Mouse (Mus musculus): ENCODE measurements around the gene BC052040. TPM values are rescaled to one million over a fixed set of nuclear protein-coding genes. Genes with fewer than 3 reads are reported as not detected.

The BC052040 gene
- polyA plus RNA-seq, 1 experiment, result 4.5 TPM

- H3ac ChIP-seq (ENCODE audit: control insufficient read depth, insufficient read length, low read depth), result no peak overlapping the region
- H3K79me3 ChIP-seq (ENCODE audit: low read depth), result no peaks in the 10 kb centered on the region
- H3K36me3 ChIP-seq (ENCODE audit: control insufficient read depth, insufficient read depth), result no peaks in the 10 kb centered on the region
- no peak overlapping the region for H3K4me3 ChIP-seq (ENCODE audit: insufficient read depth, poor library complexity, severe bottlenecking)
- TF ChIP-seq MYOG (IDR thresholded peaks at IDR 0.05; ENCODE audit: control insufficient read depth, extremely low read depth, insufficient read length) (no peak), MYOD1 (IDR thresholded peaks at IDR 0.05; ENCODE audit: control insufficient read depth, insufficient read length, low read depth) (no peak), FOSL1 (IDR thresholded peaks at IDR 0.05; ENCODE audit: insufficient read depth, low read length, poor library complexity, severe bottlenecking) (no peak), USF1 (IDR thresholded peaks at IDR 0.05; ENCODE audit: low read depth) (no peak)
- H3K27me3 ChIP-seq (ENCODE audit: control insufficient read depth, insufficient read depth, insufficient read length), result no peaks in the 10 kb centered on the region
- no peaks in the 10 kb centered on the region for H3K79me2 ChIP-seq (ENCODE audit: control insufficient read depth, insufficient read depth)
These were observed 226.9 kb downstream of the BC052040 start for GRCm38 (mm10) chr2:115808376-115808775.

GRCm38 (mm10) chr2:115813316-115813715, 231.8 kb downstream of the BC052040 start:
- no peak overlapping the region for H3ac ChIP-seq (ENCODE audit: control insufficient read depth, insufficient read length, low read depth)
- no peak overlapping the region for H3K4me3 ChIP-seq (ENCODE audit: insufficient read depth, poor library complexity, severe bottlenecking)
- no peaks in the 10 kb centered on the region for H3K79me2 ChIP-seq (ENCODE audit: control insufficient read depth, insufficient read depth)
- TF ChIP-seq CEBPB (IDR thresholded peaks at IDR 0.05; ENCODE audit: low read depth), result no peak
- no peak for TF ChIP-seq MYOG (IDR thresholded peaks at IDR 0.05; ENCODE audit: control insufficient read depth, extremely low read depth, insufficient read length)
- TF ChIP-seq MAX (IDR thresholded peaks at IDR 0.05), result no peak
- no peak for TF ChIP-seq USF1 (IDR thresholded peaks at IDR 0.05; ENCODE audit: low read depth)
- TF ChIP-seq MYOD1 (IDR thresholded peaks at IDR 0.05; ENCODE audit: control insufficient read depth, insufficient read length, low read depth), result no peak
- TF ChIP-seq CTCF (IDR thresholded peaks at IDR 0.05; ENCODE audit: control insufficient read depth, insufficient read depth, insufficient read length), result no peak
- TF ChIP-seq FOSL1 (IDR thresholded peaks at IDR 0.05; ENCODE audit: insufficient read depth, low read length, poor library complexity, severe bottlenecking), result no peak
- H3K79me3 ChIP-seq (ENCODE audit: low read depth), result no peaks in the 10 kb centered on the region
- H3K27me3 ChIP-seq (ENCODE audit: control insufficient read depth, insufficient read depth, insufficient read length), result no peaks in the 10 kb centered on the region
- no peaks in the 10 kb centered on the region for H3K36me3 ChIP-seq (ENCODE audit: control insufficient read depth, insufficient read depth)

GRCm38 (mm10) chr2:115813721-115814120, 232.2 kb downstream of the BC052040 start:
- no peak overlapping the region for H3ac ChIP-seq (ENCODE audit: control insufficient read depth, insufficient read length, low read depth)
- H3K79me3 ChIP-seq (ENCODE audit: low read depth), result no peaks in the 10 kb centered on the region
- H3K27me3 ChIP-seq (ENCODE audit: control insufficient read depth, insufficient read depth, insufficient read length), result no peaks in the 10 kb centered on the region
- no peak overlapping the region for H3K4me3 ChIP-seq (ENCODE audit: insufficient read depth, poor library complexity, severe bottlenecking)
- TF ChIP-seq FOSL1 (IDR thresholded peaks at IDR 0.05; ENCODE audit: insufficient read depth, low read length, poor library complexity, severe bottlenecking), result no peak
- TF ChIP-seq MAX (IDR thresholded peaks at IDR 0.05), result no peak
- no peaks in the 10 kb centered on the region for H3K36me3 ChIP-seq (ENCODE audit: control insufficient read depth, insufficient read depth)
- no peaks in the 10 kb centered on the region for H3K79me2 ChIP-seq (ENCODE audit: control insufficient read depth, insufficient read depth)

GRCm38 (mm10) chr2:115817959-115818358, 236.4 kb downstream of the BC052040 start:
- no peak for TF ChIP-seq MAX (IDR thresholded peaks at IDR 0.05)
- no peak for TF ChIP-seq MYOD1 (IDR thresholded peaks at IDR 0.05; ENCODE audit: control insufficient read depth, insufficient read length, low read depth)
- no peak for TF ChIP-seq USF1 (IDR thresholded peaks at IDR 0.05; ENCODE audit: low read depth)
- no peak for TF ChIP-seq CEBPB (IDR thresholded peaks at IDR 0.05; ENCODE audit: low read depth)
- no peak for TF ChIP-seq FOSL1 (IDR thresholded peaks at IDR 0.05; ENCODE audit: insufficient read depth, low read length, poor library complexity, severe bottlenecking)
- TF ChIP-seq MYOG (IDR thresholded peaks at IDR 0.05; ENCODE audit: control insufficient read depth, extremely low read depth, insufficient read length), result no peak
- no peak for TF ChIP-seq CTCF (IDR thresholded peaks at IDR 0.05; ENCODE audit: control insufficient read depth, insufficient read depth, insufficient read length)
- Histone ChIP-seq H3K36me3 (ENCODE audit: control insufficient read depth, insufficient read depth) (no peaks in the 10 kb centered on the region), H3ac (ENCODE audit: control insufficient read depth, insufficient read length, low read depth) (no peak overlapping the region), H3K79me3 (ENCODE audit: low read depth) (no peaks in the 10 kb centered on the region), H3K79me2 (ENCODE audit: control insufficient read depth, insufficient read depth) (no peaks in the 10 kb centered on the region), H3K27me3 (ENCODE audit: control insufficient read depth, insufficient read depth, insufficient read length) (no peaks in the 10 kb centered on the region), H3K4me3 (ENCODE audit: insufficient read depth, poor library complexity, severe bottlenecking) (no peak overlapping the region)

GRCm38 (mm10) chr2:115822361-115822760, 240.8 kb downstream of the BC052040 start:
- Histone ChIP-seq H3ac (ENCODE audit: control insufficient read depth, insufficient read length, low read depth) (no peak overlapping the region), H3K4me3 (ENCODE audit: insufficient read depth, poor library complexity, severe bottlenecking) (no peak overlapping the region), H3K27me3 (ENCODE audit: control insufficient read depth, insufficient read depth, insufficient read length) (no peaks in the 10 kb centered on the region), H3K36me3 (ENCODE audit: control insufficient read depth, insufficient read depth) (no peaks in the 10 kb centered on the region), H3K79me2 (ENCODE audit: control insufficient read depth, insufficient read depth) (no peaks in the 10 kb centered on the region), H3K79me3 (ENCODE audit: low read depth) (no peaks in the 10 kb centered on the region)
- TF ChIP-seq FOSL1 (IDR thresholded peaks at IDR 0.05; ENCODE audit: insufficient read depth, low read length, poor library complexity, severe bottlenecking), result no peak
- TF ChIP-seq CEBPB (IDR thresholded peaks at IDR 0.05; ENCODE audit: low read depth), result no peak
- TF ChIP-seq MAX (IDR thresholded peaks at IDR 0.05), result no peak
- TF ChIP-seq MYOG (IDR thresholded peaks at IDR 0.05; ENCODE audit: control insufficient read depth, extremely low read depth, insufficient read length), result no peak
- TF ChIP-seq MYOD1 (IDR thresholded peaks at IDR 0.05; ENCODE audit: control insufficient read depth, insufficient read length, low read depth), result no peak
- TF ChIP-seq CTCF (IDR thresholded peaks at IDR 0.05; ENCODE audit: control insufficient read depth, insufficient read depth, insufficient read length), result no peak
- no peak for TF ChIP-seq USF1 (IDR thresholded peaks at IDR 0.05; ENCODE audit: low read depth)

Small RNA genes within 50 kb of the gene (microRNA-seq; reads per million reads assigned to microRNA genes)
- gene Mir1951 (ENCODE audit: borderline microRNAs expressed), result 0.12 reads per million
